Mouse (Mus musculus): ENCODE results near the gene Dnmbp. TPM values are rescaled to one million over a fixed set of nuclear protein-coding genes. Genes with fewer than 3 reads are reported as not detected.
A peak's percentile ranks its signal among the peaks of the same experiment; 100 is the strongest.

The Dnmbp gene
- polyA plus RNA-seq, 1 experiment from 2014 or later = 21.4 TPM

- peak overlapping the region; percentile 25; the same call in 1 of the 2 replicates for H3K4me2 ChIP-seq (replicated peaks; ENCODE audit: low read depth)
- TF ChIP-seq CTCF (IDR thresholded peaks at IDR 0.05; ENCODE audit: low read depth) = no peak
- H3K27ac ChIP-seq (ENCODE audit: low read depth, low read length) = no peak overlapping the region
- no peak for ATAC-seq
- H3K27me3 ChIP-seq (replicated peaks; ENCODE audit: control insufficient read depth, insufficient read depth, low read length) = no peaks in the 10 kb centered on the region
- no peaks in the 10 kb centered on the region for H3K9me3 ChIP-seq (ENCODE audit: control insufficient read depth)
- no peak overlapping the region for H3K4me3 ChIP-seq (ENCODE audit: low read depth, low read length)
- peaks cover 31% of the 10 kb centered on the region; the same call in 1 of the 2 replicates for H3K4me1 ChIP-seq (replicated peaks; ENCODE audit: control insufficient read depth, insufficient read depth, low read length)
- WGBS = 23% methylated on average over 18 of the region's 18 CpGs
- no peaks in the 10 kb centered on the region for H3K36me3 ChIP-seq (ENCODE audit: control insufficient read depth, insufficient read depth)
- H3K9ac ChIP-seq (ENCODE audit: low read depth, low read length) = no peak overlapping the region
Observed at GRCm38 (mm10) chr19:43882895-43883573, 57.0 kb downstream of the Dnmbp start.

- no peak overlapping the region for H3K4me2 ChIP-seq (replicated peaks; ENCODE audit: low read depth)
Observed at GRCm38 (mm10) chr19:43881615-43882014, 58.4 kb downstream of the Dnmbp start.

DNA sequence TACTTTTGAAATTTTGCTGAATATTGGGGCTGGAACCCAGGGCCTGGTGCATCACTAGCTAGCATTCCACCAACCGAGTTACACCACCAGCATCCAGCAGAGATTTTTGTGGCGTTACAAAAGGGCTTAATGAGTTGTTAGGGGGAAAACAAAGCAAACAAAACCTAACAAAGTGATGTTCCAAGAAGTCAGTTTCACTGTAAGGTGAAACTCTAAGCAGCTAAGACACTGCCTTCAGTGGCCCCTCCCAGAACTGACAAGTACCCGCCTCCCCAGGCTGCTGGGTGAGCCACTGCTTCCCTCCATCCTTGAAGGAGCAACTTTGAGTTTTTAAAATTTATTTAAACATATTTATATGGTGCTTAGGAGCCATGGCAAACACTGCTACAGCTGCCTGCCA is 59.6 kb downstream of the Dnmbp start:
- Histone ChIP-seq H3K4me1 (replicated peaks; ENCODE audit: control insufficient read depth, insufficient read depth, low read length) (peaks cover 38% of the 10 kb centered on the region), H3K36me3 (ENCODE audit: control insufficient read depth, insufficient read depth) (no peaks in the 10 kb centered on the region), H3K27me3 (replicated peaks; ENCODE audit: control insufficient read depth, insufficient read depth, low read length) (no peaks in the 10 kb centered on the region), H3K9me3 (ENCODE audit: control insufficient read depth) (no peaks in the 10 kb centered on the region), H3K9ac (ENCODE audit: low read depth, low read length) (no peak overlapping the region), H3K4me2 (replicated peaks; ENCODE audit: low read depth) (peak overlapping the region; percentile 76), H3K27ac (ENCODE audit: low read depth, low read length) (no peak overlapping the region), H3K4me3 (ENCODE audit: low read depth, low read length) (peak overlapping the region; percentile 56; the same call in 1 of the 2 replicates)
- no peak for ATAC-seq
- no peak for TF ChIP-seq CTCF (IDR thresholded peaks at IDR 0.05; ENCODE audit: low read depth)
- 17% methylated on average over 3 of the region's 3 CpGs for WGBS

More at GRCm38 (mm10) chr19:43881615-43882014, 58.4 kb downstream of the Dnmbp start:
- Histone ChIP-seq H3K27ac (ENCODE audit: low read depth, low read length) (no peak overlapping the region), H3K9me3 (ENCODE audit: control insufficient read depth) (no peaks in the 10 kb centered on the region), H3K4me3 (ENCODE audit: low read depth, low read length) (no peak overlapping the region), H3K27me3 (replicated peaks; ENCODE audit: control insufficient read depth, insufficient read depth, low read length) (no peaks in the 10 kb centered on the region), H3K4me1 (replicated peaks; ENCODE audit: control insufficient read depth, insufficient read depth, low read length) (peaks cover 36% of the 10 kb centered on the region), H3K36me3 (ENCODE audit: control insufficient read depth, insufficient read depth) (no peaks in the 10 kb centered on the region), H3K9ac (ENCODE audit: low read depth, low read length) (no peak overlapping the region)
- no peak for ATAC-seq
- peak; percentile 63 for TF ChIP-seq CTCF (IDR thresholded peaks at IDR 0.05; ENCODE audit: low read depth)
- WGBS = 83% methylated on average over 7 of the region's 7 CpGs

GRCm38 (mm10) chr19:43879401-43880212 is 60.4 kb downstream of the Dnmbp start:
- Histone ChIP-seq H3K27ac (ENCODE audit: low read depth, low read length) (peak overlapping the region; percentile 60), H3K4me2 (replicated peaks; ENCODE audit: low read depth) (peak overlapping the region; percentile 76), H3K27me3 (replicated peaks; ENCODE audit: control insufficient read depth, insufficient read depth, low read length) (no peaks in the 10 kb centered on the region), H3K9ac (ENCODE audit: low read depth, low read length) (peak overlapping the region; percentile 54), H3K36me3 (ENCODE audit: control insufficient read depth, insufficient read depth) (no peaks in the 10 kb centered on the region), H3K4me3 (ENCODE audit: low read depth, low read length) (peak overlapping the region; percentile 56), H3K4me1 (replicated peaks; ENCODE audit: control insufficient read depth, insufficient read depth, low read length) (peaks cover 38% of the 10 kb centered on the region), H3K9me3 (ENCODE audit: control insufficient read depth) (no peaks in the 10 kb centered on the region)
- WGBS = 2% methylated on average over 41 of the region's 41 CpGs
- peak; percentile 44 for TF ChIP-seq CTCF (IDR thresholded peaks at IDR 0.05; ENCODE audit: low read depth)
- ATAC-seq = peak; percentile 63

- ATAC-seq = no peak
Observed at GRCm38 (mm10) chr19:43878111-43879092, 61.6 kb downstream of the Dnmbp start.

More at GRCm38 (mm10) chr19:43878111-43879092, 61.6 kb downstream of the Dnmbp start:
- 15% methylated on average over 17 of the region's 17 CpGs for WGBS
- TF ChIP-seq CTCF (IDR thresholded peaks at IDR 0.05; ENCODE audit: low read depth) = no peak
- Histone ChIP-seq H3K27me3 (replicated peaks; ENCODE audit: control insufficient read depth, insufficient read depth, low read length) (no peaks in the 10 kb centered on the region), H3K9ac (ENCODE audit: low read depth, low read length) (peak overlapping the region; percentile 11; the same call in 1 of the 2 replicates), H3K27ac (ENCODE audit: low read depth, low read length) (peak overlapping the region; percentile 60; the same call in 1 of the 2 replicates), H3K4me1 (replicated peaks; ENCODE audit: control insufficient read depth, insufficient read depth, low read length) (peaks cover 28% of the 10 kb centered on the region), H3K4me2 (replicated peaks; ENCODE audit: low read depth) (peak overlapping the region; percentile 76), H3K9me3 (ENCODE audit: control insufficient read depth) (no peaks in the 10 kb centered on the region), H3K36me3 (ENCODE audit: control insufficient read depth, insufficient read depth) (peaks cover under 1% of the 10 kb centered on the region; the same call in 1 of the 2 replicates), H3K4me3 (ENCODE audit: low read depth, low read length) (peak overlapping the region; percentile 56)
